ENCODE assay signal across 8 mouse cellular contexts in the genomic region with DNA sequence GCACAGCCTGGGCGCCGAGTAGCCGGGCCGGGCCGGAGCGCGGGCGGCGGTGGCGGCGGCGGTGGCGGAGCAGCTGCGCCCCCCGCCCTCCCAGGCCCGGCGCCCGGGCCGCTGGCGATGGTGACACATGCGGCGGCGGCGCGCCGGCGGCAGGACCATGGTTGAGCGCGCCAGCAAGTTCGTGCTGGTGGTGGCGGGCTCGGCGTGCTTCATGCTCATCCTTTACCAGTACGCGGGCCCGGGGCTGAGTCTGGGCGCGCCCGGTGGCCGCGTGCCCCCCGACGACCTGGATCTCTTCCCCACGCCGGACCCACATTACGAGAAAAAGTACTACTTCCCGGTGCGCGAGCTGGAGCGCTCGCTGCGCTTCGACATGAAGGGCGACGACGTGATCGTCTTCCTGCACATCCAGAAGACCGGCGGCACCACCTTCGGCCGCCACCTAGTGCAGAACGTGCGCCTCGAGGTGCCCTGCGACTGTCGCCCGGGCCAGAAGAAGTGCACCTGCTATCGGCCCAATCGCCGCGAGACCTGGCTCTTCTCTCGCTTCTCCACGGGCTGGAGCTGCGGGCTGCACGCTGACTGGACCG. TPM values are rescaled to one million over a fixed set of nuclear protein-coding genes. Genes with fewer than 3 reads are reported as not detected.
DNase-seq lines count a peak whose midpoint lies in the region; ATAC-seq lines count a peak whose summit lies in the region.

No protein-coding gene starts in this region.

- H3K27ac ChIP-seq in embryonic facial prominence, embryonic 10.5 days (replicated peaks), result peak overlapping the region; percentile 85

- peaks cover 34% of the 10 kb centered on the region for H3K27me3 ChIP-seq in embryonic facial prominence, embryonic 10.5 days (replicated peaks; ENCODE audit: low read depth, poor library complexity, severe bottlenecking)
- peaks cover 15% of the 10 kb centered on the region for H3K27me3 ChIP-seq in megakaryocyte, embryonic 14.5 days (replicated peaks)

- H3K9me3 ChIP-seq in embryonic facial prominence, embryonic 10.5 days, result no peaks in the 10 kb centered on the region
- no peaks in the 10 kb centered on the region for H3K9me3 ChIP-seq in megakaryocyte, embryonic 14.5 days

- intact Hi-C loops in heart, postnatal 14 days (cut with DNase I), result loop anchor here (2.0 to 10.0 kb wide), 5 partner anchors 66 to 684 kb away; no protein-coding TSS in a partner anchor

- H3K36me3 ChIP-seq in embryonic facial prominence, embryonic 10.5 days (replicated peaks), result peaks cover 19% of the 10 kb centered on the region; the same call in 1 of the 2 replicates
- H3K36me3 ChIP-seq in megakaryocyte, embryonic 14.5 days (replicated peaks; ENCODE audit: low read length), result peaks cover 25% of the 10 kb centered on the region

- peak overlapping the region; percentile 69 for H3K4me3 ChIP-seq in embryonic facial prominence, embryonic 10.5 days
- H3K4me3 ChIP-seq in megakaryocyte, embryonic 14.5 days (replicated peaks), result peak overlapping the region; percentile 98

- no peak for ATAC-seq in activated CD4-positive, CD25-positive, alpha-beta regulatory T cell, adult 4 months

- under 1% methylated on average over 76 of the region's 76 CpGs for WGBS in embryonic facial prominence, embryonic 10.5 days

- H3K4me1 ChIP-seq in embryonic facial prominence, embryonic 10.5 days, result peaks cover 79% of the 10 kb centered on the region
- peaks cover 94% of the 10 kb centered on the region for H3K4me1 ChIP-seq in megakaryocyte, embryonic 14.5 days

- DNase-seq in CD4-positive helper T cell, adult 2 months (ENCODE audit: low read depth, low spot score), result peak; percentile 77
- peak; percentile 75 for DNase-seq in MN1 (ENCODE audit: low spot score)
- peak; percentile 56 for DNase-seq in embryonic facial prominence, embryonic 10.5 days (ENCODE audit: low spot score)
- peak; percentile 45 to 63 for DNase-seq in heart, postnatal 14 days
- DNase-seq in left cerebral cortex, adult 8-10 months (ENCODE audit: low spot score in 2 of 2), result peak; percentile 31 to 52
- peak; percentile 55 for DNase-seq in spleen, adult 12 weeks (ENCODE audit: low spot score)

RNA-seq across cellular contexts. Expression of a gene that starts 0.4 kb away (rescaled TPM):
- 3.9 and 4.5 TPM in 2 replicates for polyA plus RNA-seq in embryonic facial prominence, embryonic 10.5 days (2016; fragmentation: Nextera tagmentation; extraction: Ambion mirVana)
- 10 to 100 TPM; 24.8 to 26.4 TPM for total RNA-seq in heart, postnatal 14 days (2021)
- 10 to 100 TPM; 45.5 to 49.0 (median 48.0) TPM for total RNA-seq in left cerebral cortex, adult 8-10 months (2022)
- polyA plus RNA-seq in megakaryocyte, embryonic 14.5 days (2012; ENCODE audit: insufficient read depth, low replicate concordance), result 8.9 and 10.2 TPM in 2 replicates
- polyA plus RNA-seq in activated CD4-positive, CD25-positive, alpha-beta regulatory T cell, adult 4 months (2017; shearing (Covaris generic)), result 1 to 10 TPM; 2.8 to 3.8 TPM
